Comparison of ENCODE assay signal across 13 mouse cellular contexts in the genomic region with DNA sequence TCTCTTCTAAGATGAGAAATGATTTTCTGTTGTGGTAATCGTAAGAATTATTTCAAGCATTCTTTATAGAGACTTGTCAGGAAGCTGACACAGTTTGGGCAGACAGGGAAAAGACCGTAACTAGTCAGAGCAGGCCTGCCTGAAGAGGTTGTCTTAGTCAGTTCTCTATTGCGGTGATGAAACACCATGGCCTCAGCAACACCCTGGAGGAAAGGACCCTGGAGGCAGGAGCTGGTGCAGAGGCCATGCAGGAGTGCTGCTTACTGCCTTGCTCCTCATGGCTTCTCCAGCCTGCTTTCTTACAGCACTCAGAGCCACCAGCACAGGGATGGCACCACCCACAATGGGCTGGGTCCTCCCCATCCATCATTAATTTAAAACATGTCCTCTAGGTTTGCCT.
"Had no signal": no experiment of that assay in that cellular context is flagged by ENCODE, and none has a peak within 500 bp of the region (broad histone marks: within the 10 kb centered on the region; RNA-seq: fewer than 3 reads in every experiment).

No protein-coding gene starts in this region.

- H3K4me2 ChIP-seq: liver, embryonic 11.5 days; liver, embryonic 15.5 days; midbrain, embryonic 13.5 days had no signal

- H3K36me3 ChIP-seq: liver, embryonic 15.5 days; midbrain, embryonic 13.5 days had no signal

- H3K27me3 ChIP-seq: liver, embryonic 15.5 days; midbrain, embryonic 13.5 days had no signal

- DNase-seq: kidney, postnatal 10 days; kidney, postnatal 4 days; left cerebral cortex, postnatal 4 days; lung, adult 2 months; lung, postnatal 14 days; right cerebral cortex, adult 18-20 months; right cerebral cortex, postnatal 25 days; thymus, postnatal 36 days had no signal

- H3K27ac ChIP-seq: layer of hippocampus, adult 2 months; liver, embryonic 15.5 days; macrophage; midbrain, embryonic 13.5 days had no signal

- ATAC-seq: midbrain, embryonic 13.5 days had no signal

- H3K9me3 ChIP-seq: liver, embryonic 15.5 days had no signal

- H3K9ac ChIP-seq: liver, embryonic 15.5 days; midbrain, embryonic 13.5 days had no signal

- H3K4me3 ChIP-seq: layer of hippocampus, adult 2 months; liver, embryonic 15.5 days; midbrain, embryonic 13.5 days had no signal
